ENCODE assay signal across 22 mouse cellular contexts in the genomic region with DNA sequence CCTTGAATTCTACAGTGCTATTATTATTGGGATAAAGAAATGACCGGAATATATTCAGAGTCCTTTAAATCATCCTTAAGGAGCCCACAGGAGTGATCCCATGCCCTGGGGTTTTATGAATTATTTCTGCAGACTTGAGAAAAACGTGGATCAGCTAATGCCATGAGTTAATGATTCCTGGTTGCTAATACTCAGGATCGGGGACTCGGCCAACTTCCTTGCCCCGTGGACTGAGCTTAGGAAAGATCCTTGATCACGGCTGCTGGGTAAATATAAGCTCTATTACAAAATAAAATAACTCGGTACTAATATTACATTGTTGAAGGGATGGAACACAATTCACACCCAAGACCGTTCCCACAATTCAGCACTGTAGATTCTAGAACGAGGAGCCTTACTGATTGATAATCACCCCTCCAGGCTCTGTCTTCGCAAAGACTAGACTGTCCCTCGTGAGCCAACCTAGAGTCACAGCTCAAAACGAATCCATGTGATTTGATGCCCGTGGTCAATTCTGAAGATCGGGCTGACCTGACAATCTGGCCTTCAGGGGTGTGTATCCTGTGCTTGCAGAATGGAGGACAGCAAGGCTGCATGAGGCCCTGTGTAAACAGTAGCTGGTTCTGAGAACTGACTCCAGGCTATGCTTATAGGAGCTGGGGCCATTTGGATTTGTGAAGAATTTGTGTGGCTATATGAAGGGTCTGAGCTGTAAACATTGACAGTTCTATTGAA. TPM values are rescaled to one million over a fixed set of nuclear protein-coding genes. Genes with fewer than 3 reads are reported as not detected.
DNase-seq lines count a peak whose midpoint lies in the region; ATAC-seq and TF ChIP-seq lines count a peak whose summit lies in the region.
"Had no signal": no experiment of that assay in that cellular context is flagged by ENCODE, and none has a peak within 500 bp of the region (broad histone marks: within the 10 kb centered on the region; RNA-seq: fewer than 3 reads in every experiment).

No protein-coding gene starts in this region.

- peaks cover 4% of the 10 kb centered on the region for H3K4me1 ChIP-seq in heart, adult 2 months (ENCODE audit: control insufficient read depth, insufficient read depth, low read length)
- peaks cover 12% of the 10 kb centered on the region; the same call in 1 of the 2 replicates for H3K4me1 ChIP-seq in liver, adult 2 months (ENCODE audit: control insufficient read depth, insufficient read depth, low read length)
- H3K4me1 ChIP-seq in liver, embryonic 11.5 days (replicated peaks; ENCODE audit: control insufficient read depth, insufficient read depth, low read length): 0 out of 2 replicates have a peak, but pooled peaks cover under 1% of the 10 kb centered on the region

- no peak overlapping the region for H3K4me3 ChIP-seq in heart, adult 2 months
- peak overlapping the region; percentile 85; the same call in 1 of the 2 replicates for H3K4me3 ChIP-seq in liver, adult 2 months (ENCODE audit: insufficient read depth, low read depth, low read length)
- H3K4me3 ChIP-seq in liver, embryonic 11.5 days (ENCODE audit: low read depth, low read length): no peak overlapping the region
- H3K4me3 ChIP-seq: embryonic facial prominence, embryonic 10.5 days; forebrain, embryonic 15.5 days; hindbrain, embryonic 13.5 days; limb, embryonic 15.5 days had no signal

- no peak overlapping the region for H3K9ac ChIP-seq in heart, adult 2 months (ENCODE audit: low read depth, low read length)
- H3K9ac ChIP-seq in liver, adult 2 months (ENCODE audit: low read depth, low read length): peak overlapping the region; percentile 41
- no peak overlapping the region for H3K9ac ChIP-seq in liver, embryonic 11.5 days (ENCODE audit: low read depth, low read length)
- H3K9ac ChIP-seq: forebrain, embryonic 15.5 days; hindbrain, embryonic 13.5 days; limb, embryonic 15.5 days had no signal

- H3K4me2 ChIP-seq in liver, embryonic 11.5 days: no peak overlapping the region
- H3K4me2 ChIP-seq: forebrain, embryonic 15.5 days; hindbrain, embryonic 13.5 days; limb, embryonic 15.5 days had no signal

- no peak for DNase-seq in heart, adult 2 months
- DNase-seq in heart, adult 18-20 months: no peak
- peak; percentile 92 for DNase-seq in liver, adult 2 months (ENCODE audit: extremely low read depth, low read depth, low spot score)
- no peak for DNase-seq in liver, embryonic 11.5 days (ENCODE audit: low spot score)
- DNase-seq in A20 (ENCODE audit: low read depth, low spot score): peak; percentile 65
- peak; percentile 94 for DNase-seq in fat pad, adult 2 months (ENCODE audit: extremely low read depth, low read depth, low spot score)
- no peak for DNase-seq in B cell, adult 2 months

- no peaks in the 10 kb centered on the region; the same call in 1 of the 2 replicates for H3K36me3 ChIP-seq in heart, adult 2 months (ENCODE audit: control insufficient read depth, insufficient read depth, low read length)
- no peaks in the 10 kb centered on the region for H3K36me3 ChIP-seq in liver, adult 2 months (ENCODE audit: control insufficient read depth, insufficient read depth, low read length)
- H3K36me3 ChIP-seq in liver, embryonic 11.5 days (ENCODE audit: control insufficient read depth, insufficient read depth, low read length): no peaks in the 10 kb centered on the region
- H3K36me3 ChIP-seq: embryonic facial prominence, embryonic 10.5 days; forebrain, embryonic 15.5 days; hindbrain, embryonic 13.5 days; limb, embryonic 15.5 days had no signal

- no peak for TF ChIP-seq EP300 in heart, adult 2 months (IDR thresholded peaks at IDR 0.05; ENCODE audit: insufficient read depth, low read depth, low read length)

- H3K9me3 ChIP-seq in liver, embryonic 11.5 days (ENCODE audit: control insufficient read depth, low read length): no peaks in the 10 kb centered on the region
- H3K9me3 ChIP-seq: embryonic facial prominence, embryonic 10.5 days; forebrain, embryonic 15.5 days; hindbrain, embryonic 13.5 days; limb, embryonic 15.5 days had no signal

- no peaks in the 10 kb centered on the region for H3K27me3 ChIP-seq in heart, adult 2 months (ENCODE audit: control insufficient read depth, insufficient read depth, low read length)
- H3K27me3 ChIP-seq in liver, adult 2 months (ENCODE audit: control insufficient read depth, insufficient read depth, low read length): no peaks in the 10 kb centered on the region
- H3K27me3 ChIP-seq in liver, embryonic 11.5 days (replicated peaks; ENCODE audit: control insufficient read depth, insufficient read depth, low read length): peaks cover 7% of the 10 kb centered on the region; the same call in 1 of the 2 replicates
- H3K27me3 ChIP-seq: forebrain, embryonic 15.5 days; limb, embryonic 15.5 days had no signal

- no peaks in the 10 kb centered on the region for H3K79me2 ChIP-seq in heart, adult 2 months (replicated peaks; ENCODE audit: control insufficient read depth, insufficient read depth, low read length)
- peaks cover 9% of the 10 kb centered on the region; the same call in 1 of the 2 replicates for H3K79me2 ChIP-seq in liver, adult 2 months (ENCODE audit: control insufficient read depth, insufficient read depth, low read length)

- no peak for TF ChIP-seq CTCF in heart, adult 2 months (IDR thresholded peaks at IDR 0.05)
- TF ChIP-seq CTCF in liver, adult 2 months (IDR thresholded peaks at IDR 0.05; ENCODE audit: low read depth, low read length): no peak

- intact Hi-C loops in heart, adult 2 months (cut with DNase I): loop anchor here (1.0 to 5.0 kb wide), 2 partner anchors 190 to 401 kb away; a partner anchor contains a TSS

- no peak for ATAC-seq in liver, embryonic 11.5 days (replicated peaks; ENCODE audit: low FRiP score)
- ATAC-seq: forebrain, embryonic 15.5 days; intestine, postnatal 0 days had no signal

- 86% methylated on average over 14 of the region's 14 CpGs for WGBS in heart, adult 2 months
- WGBS in liver, adult 2 months: 26% methylated on average over 14 of the region's 14 CpGs
- 77% methylated on average over 14 of the region's 14 CpGs for WGBS in liver, embryonic 11.5 days

- TF ChIP-seq POLR2A in heart, adult 2 months (IDR thresholded peaks at IDR 0.05; ENCODE audit: insufficient read depth, low read depth, low read length): no peak
- TF ChIP-seq POLR2A in liver, adult 2 months (IDR thresholded peaks at IDR 0.05; ENCODE audit: extremely low read depth, insufficient read depth, low read length): no peak

- H3K27ac ChIP-seq in heart, adult 2 months: peak overlapping the region; percentile 99
- peak overlapping the region; percentile 100 for H3K27ac ChIP-seq in liver, adult 2 months (replicated peaks; ENCODE audit: insufficient read depth, low read depth, low read length)
- no peak overlapping the region for H3K27ac ChIP-seq in liver, embryonic 11.5 days (ENCODE audit: low read depth, low read length)
- H3K27ac ChIP-seq: embryonic facial prominence, embryonic 10.5 days; forebrain, embryonic 15.5 days; hindbrain, embryonic 13.5 days; limb, embryonic 15.5 days had no signal

RNA-seq across cellular contexts. Expression of a gene that starts 3.4 kb away (rescaled TPM):
- 10 to 100 TPM; 15.4 to 21.7 TPM for total RNA-seq in heart, adult 2 months (2021)
- polyA plus RNA-seq in heart, adult 2 months (2012; rRNA removed): 16.5 and 17.8 TPM in 2 replicates
- total RNA-seq in heart, adult 18-20 months (2021): 10 to 100 TPM; 21.2 to 24.4 TPM
- total RNA-seq in liver, adult 2 months (2014; rRNA removed): 20.6 and 21.2 TPM in 2 replicates
- polyA plus RNA-seq in liver, adult 2 months (2012; rRNA removed): 4.5 and 5.9 TPM in 2 replicates
- 0.38 and 0.42 TPM in 2 replicates for polyA plus RNA-seq in liver, embryonic 11.5 days (2014; fragmentation: Nextera tagmentation; extraction: Ambion mirVana)

RNA-seq across cellular contexts. Expression of a gene that starts 3.7 kb away (rescaled TPM):
- not detected for total RNA-seq in heart, adult 2 months (2021)
- not detected in 2 replicates for polyA plus RNA-seq in heart, adult 2 months (2012; rRNA removed)
- not detected for total RNA-seq in heart, adult 18-20 months (2021)
- not detected in 2 replicates for total RNA-seq in liver, adult 2 months (2014; rRNA removed)
- polyA plus RNA-seq in liver, adult 2 months (2012; rRNA removed): not detected in 2 replicates
- not detected in 2 replicates for polyA plus RNA-seq in liver, embryonic 11.5 days (2014; fragmentation: Nextera tagmentation; extraction: Ambion mirVana)
- total RNA-seq: adrenal gland, adult 18-20 months; CH12.LX; gastrocnemius, adult 18-20 months; heart, adult 8-10 months; layer of hippocampus, postnatal 14 days; left cerebral cortex, postnatal 10 days; megakaryocyte-erythroid progenitor cell, adult 5-6 weeks; midbrain, postnatal 0 days had no signal
- polyA plus RNA-seq: embryonic facial prominence, embryonic 10.5 days; heart, postnatal 0 days; hindbrain, embryonic 13.5 days; intestine, postnatal 0 days; limb, embryonic 15.5 days; midbrain, postnatal 0 days; small intestine, adult 2 months had no signal

RNA-seq across cellular contexts. Expression of a gene that starts 59.8 kb away (rescaled TPM):
- total RNA-seq in heart, adult 2 months (2021): not detected
- not detected in 2 replicates for polyA plus RNA-seq in heart, adult 2 months (2012; rRNA removed)
- not detected for total RNA-seq in heart, adult 18-20 months (2021)
- not detected in 2 replicates for total RNA-seq in liver, adult 2 months (2014; rRNA removed)
- polyA plus RNA-seq in liver, adult 2 months (2012; rRNA removed): not detected in 2 replicates
- not detected in 2 replicates for polyA plus RNA-seq in liver, embryonic 11.5 days (2014; fragmentation: Nextera tagmentation; extraction: Ambion mirVana)
- total RNA-seq: adrenal gland, adult 18-20 months; CH12.LX; gastrocnemius, adult 18-20 months; heart, adult 8-10 months; megakaryocyte-erythroid progenitor cell, adult 5-6 weeks had no signal
- polyA plus RNA-seq: forebrain, embryonic 15.5 days; heart, postnatal 0 days; hindbrain, embryonic 13.5 days; intestine, postnatal 0 days; limb, embryonic 15.5 days; small intestine, adult 2 months had no signal

Comparison
In these comparisons a context has a peak if more than half of its experiments do, and no peak if none do; other contexts are left out.
1. DNase-seq: peak in liver, adult 2 months (single experiment), A20 (single experiment) and fat pad, adult 2 months (single experiment); none in heart, adult 2 months (0 of 2), heart, adult 18-20 months (0 of 2), liver, embryonic 11.5 days (single experiment) and B cell, adult 2 months (0 of 2).